Mouse (Mus musculus): ENCODE results near the gene Cib4. TPM values are rescaled to one million over a fixed set of nuclear protein-coding genes. Genes with fewer than 3 reads are reported as not detected.

The Cib4 gene
- polyA plus RNA-seq, 1 experiment from 2014 or later, result not detected

- 81% methylated on average over 6 of the region's 6 CpGs for WGBS
- H3K4me1 ChIP-seq (replicated peaks; ENCODE audit: control insufficient read depth, insufficient read depth, low read length), result no peaks in the 10 kb centered on the region; the same call in 1 of the 2 replicates
- no peak overlapping the region for H3K4me3 ChIP-seq (ENCODE audit: low read depth, low read length)
- DNase-seq (ENCODE audit: low spot score), result no peak
- no peaks in the 10 kb centered on the region for H3K9me3 ChIP-seq (ENCODE audit: control insufficient read depth, low read length)
- ATAC-seq (replicated peaks; ENCODE audit: low FRiP score), result no peak
- no peaks in the 10 kb centered on the region for H3K27me3 ChIP-seq (ENCODE audit: control insufficient read depth, insufficient read depth, low read length)
- no peaks in the 10 kb centered on the region for H3K36me3 ChIP-seq (ENCODE audit: control insufficient read depth, insufficient read depth, low read length)
- H3K4me2 ChIP-seq (ENCODE audit: low read depth, low read length, severe bottlenecking), result no peak overlapping the region
- no peak overlapping the region for H3K9ac ChIP-seq (ENCODE audit: low read length)
- no peak overlapping the region for H3K27ac ChIP-seq (ENCODE audit: low read depth, low read length)
Observed at GRCm38 (mm10) chr5:30518547-30518946, 27.1 kb downstream of the Cib4 start.

- no peaks in the 10 kb centered on the region for H3K27me3 ChIP-seq (ENCODE audit: control insufficient read depth, insufficient read depth, low read length)
- no peak overlapping the region for H3K9ac ChIP-seq (ENCODE audit: low read length)
- WGBS, result 86% methylated on average over 5 of the region's 5 CpGs
- DNase-seq (ENCODE audit: low spot score), result no peak
- no peak overlapping the region for H3K4me2 ChIP-seq (ENCODE audit: low read depth, low read length, severe bottlenecking)
- no peaks in the 10 kb centered on the region for H3K36me3 ChIP-seq (ENCODE audit: control insufficient read depth, insufficient read depth, low read length)
- H3K9me3 ChIP-seq (ENCODE audit: control insufficient read depth, low read length), result no peaks in the 10 kb centered on the region
- no peak overlapping the region for H3K27ac ChIP-seq (ENCODE audit: low read depth, low read length)
- no peak overlapping the region for H3K4me3 ChIP-seq (ENCODE audit: low read depth, low read length)
- ATAC-seq (replicated peaks; ENCODE audit: low FRiP score), result no peak
- H3K4me1 ChIP-seq (replicated peaks; ENCODE audit: control insufficient read depth, insufficient read depth, low read length), result no peaks in the 10 kb centered on the region; the same call in 1 of the 2 replicates
Observed at GRCm38 (mm10) chr5:30518108-30518507, 27.5 kb downstream of the Cib4 start.

GRCm38 (mm10) chr5:30516376-30516775 lies 29.3 kb downstream of the Cib4 start:
- no peaks in the 10 kb centered on the region for H3K27me3 ChIP-seq (ENCODE audit: control insufficient read depth, insufficient read depth, low read length)
- WGBS, result 52% methylated on average over 7 of the region's 7 CpGs
- H3K4me3 ChIP-seq (ENCODE audit: low read depth, low read length), result no peak overlapping the region
- ATAC-seq (replicated peaks; ENCODE audit: low FRiP score) (no peak), DNase-seq (ENCODE audit: low spot score) (peak; percentile 62)
- H3K36me3 ChIP-seq (ENCODE audit: control insufficient read depth, insufficient read depth, low read length), result no peaks in the 10 kb centered on the region
- H3K9ac ChIP-seq (ENCODE audit: low read length), result no peak overlapping the region
- H3K27ac ChIP-seq (ENCODE audit: low read depth, low read length), result no peak overlapping the region
- H3K4me1 ChIP-seq (replicated peaks; ENCODE audit: control insufficient read depth, insufficient read depth, low read length), result no peaks in the 10 kb centered on the region
- H3K4me2 ChIP-seq (ENCODE audit: low read depth, low read length, severe bottlenecking), result no peak overlapping the region
- H3K9me3 ChIP-seq (ENCODE audit: control insufficient read depth, low read length), result no peaks in the 10 kb centered on the region

GRCm38 (mm10) chr5:30513111-30513510 lies 32.5 kb downstream of the Cib4 start:
- WGBS, result 83% methylated on average over 8 of the region's 8 CpGs
- Histone ChIP-seq H3K4me1 (replicated peaks; ENCODE audit: control insufficient read depth, insufficient read depth, low read length) (no peaks in the 10 kb centered on the region), H3K9me3 (ENCODE audit: control insufficient read depth, low read length) (no peaks in the 10 kb centered on the region), H3K36me3 (ENCODE audit: control insufficient read depth, insufficient read depth, low read length) (no peaks in the 10 kb centered on the region), H3K27ac (ENCODE audit: low read depth, low read length) (no peak overlapping the region), H3K9ac (ENCODE audit: low read length) (no peak overlapping the region), H3K27me3 (ENCODE audit: control insufficient read depth, insufficient read depth, low read length) (no peaks in the 10 kb centered on the region), H3K4me3 (ENCODE audit: low read depth, low read length) (no peak overlapping the region), H3K4me2 (ENCODE audit: low read depth, low read length, severe bottlenecking) (no peak overlapping the region)
- DNase-seq (ENCODE audit: low spot score) (no peak), ATAC-seq (replicated peaks; ENCODE audit: low FRiP score) (no peak)

- WGBS, result 81% methylated on average over 7 of the region's 7 CpGs
- no peak overlapping the region for H3K27ac ChIP-seq (ENCODE audit: low read depth, low read length)
- DNase-seq (ENCODE audit: low spot score), result no peak
Observed at GRCm38 (mm10) chr5:30497299-30497698, 48.3 kb downstream of the Cib4 start.

GRCm38 (mm10) chr5:30496821-30497220 lies 48.8 kb downstream of the Cib4 start:
- no peaks in the 10 kb centered on the region for H3K9me3 ChIP-seq (ENCODE audit: control insufficient read depth, low read length)
- WGBS, result 88% methylated on average over 8 of the region's 8 CpGs
- H3K4me2 ChIP-seq (ENCODE audit: low read depth, low read length, severe bottlenecking), result no peak overlapping the region
- no peak overlapping the region for H3K9ac ChIP-seq (ENCODE audit: low read length)
- H3K27me3 ChIP-seq (ENCODE audit: control insufficient read depth, insufficient read depth, low read length), result no peaks in the 10 kb centered on the region
- no peaks in the 10 kb centered on the region for H3K4me1 ChIP-seq (replicated peaks; ENCODE audit: control insufficient read depth, insufficient read depth, low read length)
- H3K4me3 ChIP-seq (ENCODE audit: low read depth, low read length), result no peak overlapping the region
- DNase-seq (ENCODE audit: low spot score), result no peak
- no peaks in the 10 kb centered on the region for H3K36me3 ChIP-seq (ENCODE audit: control insufficient read depth, insufficient read depth, low read length)
- H3K27ac ChIP-seq (ENCODE audit: low read depth, low read length), result no peak overlapping the region
- no peak for ATAC-seq (replicated peaks; ENCODE audit: low FRiP score)

More at GRCm38 (mm10) chr5:30497299-30497698, 48.3 kb downstream of the Cib4 start:
- Histone ChIP-seq H3K9ac (ENCODE audit: low read length) (no peak overlapping the region), H3K27me3 (ENCODE audit: control insufficient read depth, insufficient read depth, low read length) (no peaks in the 10 kb centered on the region), H3K36me3 (ENCODE audit: control insufficient read depth, insufficient read depth, low read length) (no peaks in the 10 kb centered on the region), H3K4me1 (replicated peaks; ENCODE audit: control insufficient read depth, insufficient read depth, low read length) (no peaks in the 10 kb centered on the region), H3K9me3 (ENCODE audit: control insufficient read depth, low read length) (no peaks in the 10 kb centered on the region), H3K4me2 (ENCODE audit: low read depth, low read length, severe bottlenecking) (no peak overlapping the region), H3K4me3 (ENCODE audit: low read depth, low read length) (no peak overlapping the region)
- ATAC-seq (replicated peaks; ENCODE audit: low FRiP score), result no peak

GRCm38 (mm10) chr5:30495288-30495687 lies 50.3 kb downstream of the Cib4 start:
- no peak overlapping the region for H3K4me2 ChIP-seq (ENCODE audit: low read depth, low read length, severe bottlenecking)
- no peak overlapping the region for H3K9ac ChIP-seq (ENCODE audit: low read length)
- no peaks in the 10 kb centered on the region for H3K36me3 ChIP-seq (ENCODE audit: control insufficient read depth, insufficient read depth, low read length)
- 40% methylated on average over 2 of the region's 2 CpGs for WGBS
- no peak overlapping the region for H3K4me3 ChIP-seq (ENCODE audit: low read depth, low read length)
- no peaks in the 10 kb centered on the region for H3K4me1 ChIP-seq (replicated peaks; ENCODE audit: control insufficient read depth, insufficient read depth, low read length)
- H3K27ac ChIP-seq (ENCODE audit: low read depth, low read length), result no peak overlapping the region
- no peak for DNase-seq (ENCODE audit: low spot score)
- ATAC-seq (replicated peaks; ENCODE audit: low FRiP score), result no peak
- H3K27me3 ChIP-seq (ENCODE audit: control insufficient read depth, insufficient read depth, low read length), result no peaks in the 10 kb centered on the region
- H3K9me3 ChIP-seq (ENCODE audit: control insufficient read depth, low read length), result no peaks in the 10 kb centered on the region

- H3K4me2 ChIP-seq (ENCODE audit: low read depth, low read length, severe bottlenecking), result no peak overlapping the region
- no peaks in the 10 kb centered on the region for H3K4me1 ChIP-seq (replicated peaks; ENCODE audit: control insufficient read depth, insufficient read depth, low read length)
- no peaks in the 10 kb centered on the region for H3K9me3 ChIP-seq (ENCODE audit: control insufficient read depth, low read length)
- H3K9ac ChIP-seq (ENCODE audit: low read length), result no peak overlapping the region
- no peaks in the 10 kb centered on the region for H3K27me3 ChIP-seq (ENCODE audit: control insufficient read depth, insufficient read depth, low read length)
- ATAC-seq (replicated peaks; ENCODE audit: low FRiP score) (no peak), DNase-seq (ENCODE audit: low spot score) (no peak)
- WGBS, result 84% methylated on average over 7 of the region's 7 CpGs
- no peak overlapping the region for H3K27ac ChIP-seq (ENCODE audit: low read depth, low read length)
- H3K36me3 ChIP-seq (ENCODE audit: control insufficient read depth, insufficient read depth, low read length), result no peaks in the 10 kb centered on the region
- no peak overlapping the region for H3K4me3 ChIP-seq (ENCODE audit: low read depth, low read length)
Observed at GRCm38 (mm10) chr5:30494606-30495005, 51.0 kb downstream of the Cib4 start.

- DNase-seq (ENCODE audit: low spot score), result no peak
- no peak overlapping the region for H3K9ac ChIP-seq (ENCODE audit: low read length)
- no peaks in the 10 kb centered on the region for H3K36me3 ChIP-seq (ENCODE audit: control insufficient read depth, insufficient read depth, low read length)
- H3K4me1 ChIP-seq (replicated peaks; ENCODE audit: control insufficient read depth, insufficient read depth, low read length), result no peaks in the 10 kb centered on the region
- no peak overlapping the region for H3K4me3 ChIP-seq (ENCODE audit: low read depth, low read length)
- H3K27me3 ChIP-seq (ENCODE audit: control insufficient read depth, insufficient read depth, low read length), result no peaks in the 10 kb centered on the region
- WGBS, result 90% methylated on average over 7 of the region's 7 CpGs
- H3K27ac ChIP-seq (ENCODE audit: low read depth, low read length), result no peak overlapping the region
- H3K9me3 ChIP-seq (ENCODE audit: control insufficient read depth, low read length), result no peaks in the 10 kb centered on the region
- ATAC-seq (replicated peaks; ENCODE audit: low FRiP score), result no peak
- no peak overlapping the region for H3K4me2 ChIP-seq (ENCODE audit: low read depth, low read length, severe bottlenecking)
Observed at GRCm38 (mm10) chr5:30493723-30494122, 51.9 kb downstream of the Cib4 start.

Measured in forebrain, embryonic 11.5 days (tissue).